Mouse (Mus musculus) lung, postnatal 25 days (tissue): ENCODE measurements around the gene Trak1.
A peak's percentile ranks its signal among the peaks of the same experiment; 100 is the strongest.

Experiments used
- DNase-seq: peaks from one replicate; pipeline ENCODE4 v3.0.0; 2022; ENCODE audit warnings: low spot score

Gene Trak1

DNA sequence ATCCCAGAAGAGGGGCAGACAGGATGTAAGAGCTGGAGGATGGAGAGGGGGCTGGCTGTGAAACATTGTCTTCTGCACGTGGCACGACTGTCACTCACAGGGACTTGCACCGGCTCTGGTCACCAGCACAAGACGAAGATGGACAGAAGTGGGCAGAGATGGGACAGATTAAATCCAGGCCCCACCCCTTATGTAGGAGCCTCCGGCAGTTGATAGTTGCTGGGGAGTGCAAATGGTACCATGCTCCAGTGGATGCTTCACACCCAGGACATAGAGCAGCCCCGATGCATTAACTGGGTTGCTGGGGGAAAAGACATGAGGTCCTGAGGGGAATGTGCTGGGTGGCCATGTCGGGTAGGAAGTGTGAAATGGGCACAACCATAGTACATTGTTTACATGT lies 2.1 kb upstream of the Trak1 start:
- DNase-seq: no peak

DNA sequence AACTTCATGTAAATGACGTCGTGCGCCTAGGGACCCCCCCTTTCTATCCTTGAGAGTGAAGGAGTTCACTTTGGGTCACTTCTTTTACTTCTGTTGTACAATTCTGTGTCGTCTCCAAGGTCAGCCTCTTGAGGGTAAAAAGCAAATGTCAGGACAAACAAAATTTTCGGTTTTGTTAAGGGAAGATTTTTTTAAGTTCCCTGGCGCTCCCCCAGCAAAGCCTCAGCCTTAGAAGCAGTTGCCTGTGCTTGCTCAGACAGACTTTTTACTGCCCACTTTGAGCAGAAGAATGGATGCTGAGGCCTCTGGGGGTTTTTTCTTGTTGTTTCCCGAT lies 730 bp downstream of the Trak1 start:
- no peak for DNase-seq

DNA sequence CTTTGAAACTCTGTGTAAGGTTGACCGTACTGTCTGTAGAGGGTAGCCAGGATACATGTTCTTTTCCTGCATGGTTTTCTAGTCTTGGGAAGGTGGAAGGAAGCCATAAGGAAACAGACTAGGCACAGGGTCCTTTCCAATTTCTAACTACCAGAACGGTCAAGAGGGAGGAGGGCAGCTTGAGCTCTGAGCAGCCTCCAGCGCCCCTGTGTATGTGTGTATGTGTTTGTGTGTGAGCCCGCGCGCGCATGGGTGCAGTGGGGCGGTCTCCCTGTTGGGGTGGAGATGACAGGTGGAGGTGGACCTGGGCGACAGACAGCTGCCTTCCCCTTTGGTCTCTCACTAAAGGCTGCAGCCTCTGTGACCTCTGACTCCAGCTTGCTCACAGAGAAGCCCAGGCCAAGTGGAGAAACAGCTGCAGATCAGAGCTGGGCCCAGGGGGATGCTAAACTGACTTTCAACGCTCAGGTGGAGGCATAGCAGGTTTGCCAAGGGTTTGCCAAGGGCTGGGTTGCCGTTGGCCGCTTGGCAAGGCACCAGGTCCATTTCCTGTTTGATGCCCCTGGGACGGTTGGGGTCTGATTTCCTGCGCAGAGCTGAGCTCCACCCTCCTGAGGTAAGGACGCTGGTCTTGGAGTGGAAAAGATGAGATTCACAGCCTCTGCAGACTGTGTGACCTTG lies 1.2 kb downstream of the Trak1 start:
- peak; percentile 54 for DNase-seq

DNA sequence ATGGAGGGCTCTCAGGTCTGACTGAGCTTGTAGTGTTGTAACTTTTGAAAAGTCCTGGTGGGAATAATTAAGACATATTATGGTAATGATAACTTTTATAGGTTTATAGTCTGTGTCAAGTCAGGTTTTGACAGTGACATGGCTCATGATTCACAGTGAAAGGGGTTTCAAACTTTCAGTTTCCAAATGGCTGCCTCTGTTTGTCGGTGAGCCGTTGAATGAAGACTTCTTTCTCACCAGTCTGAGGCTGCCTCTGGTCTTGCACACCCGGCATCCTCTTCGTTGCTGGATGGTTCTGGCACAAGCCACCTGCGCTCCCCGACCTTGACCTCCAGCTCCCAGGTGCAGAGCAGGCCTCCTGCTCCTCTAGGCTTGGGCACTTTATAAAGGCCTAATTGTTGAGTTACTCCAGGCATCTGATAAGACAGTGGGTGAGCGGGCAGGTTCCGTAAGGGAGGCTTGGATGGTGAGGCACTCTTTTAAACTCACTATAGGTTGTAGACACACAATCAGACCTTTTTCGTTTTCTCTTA lies 2.0 kb downstream of the Trak1 start:
- DNase-seq: no peak

DNA sequence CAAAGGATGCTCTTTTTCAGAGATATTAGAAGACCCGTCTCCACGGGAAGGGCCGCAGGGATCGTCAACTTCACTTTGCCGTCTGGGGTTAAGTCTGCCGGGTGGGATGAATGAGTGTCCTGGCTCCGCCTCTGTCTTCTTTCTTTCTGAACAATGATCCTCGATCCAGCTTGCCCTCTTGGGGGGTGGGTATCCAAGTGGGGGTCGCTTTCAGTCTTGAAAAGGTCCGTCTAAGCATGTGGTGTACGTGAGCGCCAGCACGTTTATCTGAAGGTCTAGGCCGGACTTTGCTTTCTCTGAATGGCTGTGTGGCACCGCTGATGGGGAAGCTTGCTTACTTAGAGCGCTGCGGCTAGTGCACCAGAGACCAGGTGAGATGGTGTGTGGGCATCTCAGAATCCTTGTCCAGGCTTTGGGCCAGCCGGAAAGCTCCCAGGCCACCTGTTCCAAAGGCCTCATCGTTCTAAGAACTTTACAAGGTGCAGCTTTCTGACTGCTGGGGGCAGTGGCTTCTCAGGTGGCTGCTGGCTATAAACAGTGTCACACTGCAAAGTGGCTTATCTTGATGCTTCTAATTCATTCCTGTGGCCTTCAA lies 2.8 kb downstream of the Trak1 start:
- DNase-seq: no peak

DNA sequence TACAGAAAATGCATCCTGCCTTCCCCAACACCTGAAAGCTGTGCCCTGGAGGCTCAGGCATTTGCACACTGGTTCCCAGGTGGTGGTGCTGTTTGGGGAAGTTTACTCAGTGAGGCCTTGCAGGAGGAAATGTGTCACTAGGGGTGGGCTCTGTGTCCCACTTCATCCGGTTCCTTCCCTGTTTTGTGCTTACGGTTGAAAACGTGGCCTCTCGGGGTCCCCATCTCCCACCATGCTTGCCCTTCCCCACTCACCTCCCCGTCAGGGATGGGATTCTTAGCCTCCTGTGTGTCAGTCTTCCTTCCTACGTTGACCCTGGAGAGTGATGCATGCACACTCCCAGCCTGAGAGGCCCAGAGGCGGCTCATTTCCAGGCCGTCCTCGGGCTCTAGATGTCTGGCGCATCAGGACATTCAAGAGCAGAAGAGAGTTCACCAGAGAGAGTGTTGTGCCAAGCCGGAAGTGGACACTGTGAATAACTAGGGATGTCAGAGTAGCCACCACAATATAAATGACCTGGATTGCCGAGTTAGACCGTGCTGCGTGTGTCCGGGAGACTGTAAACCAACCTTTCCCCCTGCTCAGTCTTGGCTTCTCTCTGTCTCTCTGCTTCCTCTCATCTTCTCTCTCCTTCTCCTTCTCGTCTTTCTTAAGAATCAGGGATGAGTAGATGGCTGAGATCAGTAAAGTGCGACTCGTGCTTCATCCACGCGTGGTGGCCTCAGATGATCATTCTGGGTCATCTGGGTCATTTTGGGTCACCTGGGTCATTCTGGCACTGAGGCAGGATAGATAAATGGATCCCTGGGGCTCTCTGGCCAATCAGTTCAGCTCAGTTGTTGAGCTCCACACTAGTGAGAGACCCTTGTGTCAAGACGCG lies 4.0 kb downstream of the Trak1 start:
- no peak for DNase-seq

DNA sequence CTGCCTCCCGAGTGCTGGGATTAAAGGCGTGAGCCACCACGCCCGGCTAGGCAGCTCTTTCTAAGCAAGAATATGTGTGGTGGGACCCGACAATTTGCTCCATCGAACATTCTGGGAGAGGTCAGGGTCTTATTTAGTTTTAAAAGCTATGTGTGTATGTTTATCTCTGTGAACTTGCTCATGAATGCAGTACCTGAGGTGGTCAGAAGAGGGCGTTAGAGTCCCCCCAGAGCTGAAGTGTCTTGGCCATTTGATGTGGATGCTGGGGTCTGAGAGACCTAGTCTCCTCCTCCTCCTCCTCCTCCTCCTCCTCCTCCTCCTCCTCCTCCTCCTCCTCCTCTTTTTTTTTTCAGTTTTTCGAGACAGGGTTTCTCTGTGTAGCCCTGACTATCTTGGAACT lies 5.2 kb downstream of the Trak1 start:
- no peak for DNase-seq

DNA sequence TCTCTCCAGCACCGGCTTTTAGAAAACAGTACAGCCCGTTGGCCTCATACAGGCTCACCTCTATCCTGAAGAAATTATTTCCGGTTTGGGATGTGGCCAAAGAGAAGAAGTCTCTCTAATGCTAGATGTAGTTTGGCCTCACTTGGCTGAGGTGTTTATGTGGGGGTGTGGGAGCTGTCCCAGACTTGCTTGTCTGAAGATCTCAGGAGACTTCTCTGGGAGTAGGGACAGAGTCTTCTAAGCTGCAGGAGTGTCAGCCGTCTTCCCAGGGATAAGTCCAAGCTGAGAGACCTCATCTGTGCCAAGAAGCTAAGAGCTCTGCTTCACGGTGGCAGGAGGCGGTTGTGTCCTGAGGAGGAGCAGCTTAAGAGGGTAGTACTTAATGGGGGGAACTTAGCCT lies 5.8 kb downstream of the Trak1 start:
- DNase-seq: no peak

DNA sequence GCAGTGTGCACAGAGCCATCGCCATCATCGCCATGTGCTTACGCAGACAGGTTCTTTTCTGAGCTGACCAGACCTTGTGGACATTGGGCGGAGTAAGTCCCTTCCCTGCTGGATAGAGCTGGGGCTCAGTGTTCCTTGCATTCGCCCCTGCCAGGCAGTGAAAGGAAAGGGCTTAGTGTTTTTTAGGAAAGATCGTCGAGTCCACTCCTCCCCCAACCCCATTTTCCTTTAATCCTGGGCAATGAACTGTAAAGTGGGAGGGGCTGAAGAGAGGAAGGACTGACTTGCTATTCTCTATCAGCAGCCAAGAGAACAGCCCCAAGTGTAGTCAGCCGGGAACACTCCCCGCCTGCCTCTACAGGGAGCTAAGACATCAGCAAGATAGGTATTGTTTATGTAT lies 6.4 kb downstream of the Trak1 start:
- no peak for DNase-seq

DNA sequence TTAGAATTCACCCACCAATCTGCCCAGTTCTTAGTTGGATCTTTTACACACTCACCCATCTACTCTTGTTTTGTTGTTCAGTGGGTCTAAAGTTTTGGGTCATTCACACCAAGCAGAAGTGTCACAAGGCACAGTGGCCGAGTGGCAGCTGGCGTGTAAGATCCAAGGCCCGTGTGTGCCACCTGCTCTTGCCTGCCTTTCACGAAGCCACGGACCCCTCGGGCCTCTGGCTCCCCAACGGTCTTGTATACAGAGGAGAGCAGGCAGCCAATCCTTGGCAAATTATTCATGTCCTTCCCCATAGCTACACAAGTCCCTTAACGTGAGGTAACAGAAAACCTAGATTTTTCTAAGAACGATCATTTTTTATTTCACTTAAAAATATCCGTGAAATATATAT lies 7.2 kb downstream of the Trak1 start:
- no peak for DNase-seq

DNA sequence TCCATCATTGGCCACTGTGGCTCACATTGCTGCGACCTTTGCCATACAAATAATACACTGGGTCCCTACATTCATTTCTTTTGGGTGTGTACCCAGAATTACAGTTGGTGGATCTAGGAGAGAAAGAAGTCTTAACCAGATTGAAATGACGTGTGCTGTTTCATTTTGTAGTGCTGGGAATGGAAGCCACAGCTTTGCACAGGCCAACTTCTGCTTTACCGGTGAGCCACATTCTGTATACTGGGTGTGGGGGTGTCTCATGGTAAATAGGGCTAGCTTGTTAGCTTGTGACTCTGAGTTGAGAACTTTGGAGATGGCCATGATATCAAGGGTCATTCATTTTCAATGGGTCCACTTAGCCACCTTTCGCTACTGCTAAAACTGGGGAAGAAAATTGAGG lies 8.2 kb downstream of the Trak1 start:
- no peak for DNase-seq

DNA sequence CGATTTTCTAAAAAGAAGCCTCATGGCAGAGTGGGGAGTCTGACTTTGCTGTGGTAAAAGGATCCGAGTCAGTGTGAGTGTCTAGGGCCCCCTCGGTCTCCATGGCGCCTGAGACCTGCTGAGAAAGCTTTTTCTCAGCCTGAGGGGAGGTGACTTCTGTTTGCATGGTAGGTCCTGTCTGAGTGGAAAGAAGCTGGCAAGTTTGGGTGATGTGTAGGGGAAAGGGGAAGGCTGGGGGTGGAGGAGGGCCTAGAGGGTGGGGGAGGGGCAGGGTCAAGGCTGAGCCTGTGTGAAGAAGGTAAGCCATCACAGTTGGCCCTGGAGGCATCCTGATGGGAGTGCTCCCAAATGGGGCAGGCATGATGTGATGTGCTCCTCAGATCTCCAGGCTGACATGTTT lies 12.0 kb downstream of the Trak1 start:
- no peak for DNase-seq

DNA sequence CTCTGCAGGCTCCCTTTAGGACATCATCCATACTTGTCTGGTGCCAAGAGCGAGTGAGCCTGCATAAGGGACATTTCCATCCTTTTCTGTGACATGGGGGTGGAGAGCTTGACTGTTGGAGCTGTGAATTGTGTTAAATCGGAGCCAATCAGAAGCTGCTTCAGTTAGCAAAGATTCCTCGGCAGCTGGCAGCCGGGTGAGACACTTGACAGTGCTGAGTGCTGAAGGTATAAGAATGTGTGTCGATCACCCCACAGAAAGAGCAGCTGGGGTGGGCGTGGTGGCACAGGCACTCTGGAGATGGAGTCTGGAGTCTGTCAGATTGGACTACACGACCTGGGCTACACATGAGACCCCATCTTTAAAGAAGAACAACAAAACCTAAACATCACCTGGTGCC lies 13.2 kb downstream of the Trak1 start:
- no peak for DNase-seq

DNA sequence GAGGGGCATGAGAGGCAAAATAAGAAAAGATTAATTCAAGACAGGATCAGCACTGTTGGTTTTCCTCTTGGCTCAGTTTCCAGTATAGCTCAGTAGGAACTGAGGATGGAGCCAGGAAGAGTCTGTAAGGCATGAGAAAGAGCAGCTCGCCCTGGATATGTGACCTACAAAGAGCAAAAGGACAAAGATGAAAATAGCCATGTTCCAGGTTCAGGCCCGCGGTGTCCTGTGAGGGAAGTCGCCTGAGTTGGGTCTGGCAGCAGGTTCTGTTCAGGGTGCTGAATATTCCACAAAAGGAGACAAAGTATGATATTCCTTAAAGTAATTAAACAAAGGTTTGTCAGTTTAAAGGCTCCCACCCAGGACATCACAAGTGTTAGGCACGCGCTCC lies 14.5 kb downstream of the Trak1 start:
- DNase-seq: no peak

DNA sequence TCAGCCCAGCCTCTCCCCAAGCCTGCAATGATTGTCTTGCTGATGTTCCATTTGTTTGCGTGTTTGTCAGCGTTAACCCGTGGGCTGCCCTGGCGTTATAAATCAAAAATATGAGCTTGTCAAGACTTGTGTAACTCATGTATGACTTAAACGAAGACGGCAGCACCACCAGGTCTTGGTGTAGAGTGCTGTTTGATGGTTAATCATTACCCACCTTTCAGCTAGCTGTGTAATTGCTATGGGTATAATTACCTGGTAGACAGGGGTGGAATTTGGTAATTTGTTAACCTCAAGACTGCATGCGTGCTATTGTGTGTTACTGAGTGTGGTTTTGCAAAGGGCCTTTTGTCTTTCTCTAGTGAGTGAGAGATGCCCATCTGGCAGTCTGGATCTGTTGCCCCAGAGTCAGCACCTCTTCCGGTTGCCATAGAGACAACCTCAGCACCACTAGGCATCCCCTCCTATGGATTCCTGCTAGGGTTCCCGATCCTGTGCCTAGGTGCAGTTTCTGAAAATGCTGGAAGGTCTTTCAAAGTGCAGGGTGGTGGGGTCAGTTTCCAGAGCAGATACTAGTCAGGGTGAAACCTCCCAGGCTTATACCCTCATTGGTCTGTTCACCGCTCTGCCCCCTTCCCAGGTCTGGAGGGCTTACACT lies 15.1 kb downstream of the Trak1 start:
- DNase-seq: no peak

DNA sequence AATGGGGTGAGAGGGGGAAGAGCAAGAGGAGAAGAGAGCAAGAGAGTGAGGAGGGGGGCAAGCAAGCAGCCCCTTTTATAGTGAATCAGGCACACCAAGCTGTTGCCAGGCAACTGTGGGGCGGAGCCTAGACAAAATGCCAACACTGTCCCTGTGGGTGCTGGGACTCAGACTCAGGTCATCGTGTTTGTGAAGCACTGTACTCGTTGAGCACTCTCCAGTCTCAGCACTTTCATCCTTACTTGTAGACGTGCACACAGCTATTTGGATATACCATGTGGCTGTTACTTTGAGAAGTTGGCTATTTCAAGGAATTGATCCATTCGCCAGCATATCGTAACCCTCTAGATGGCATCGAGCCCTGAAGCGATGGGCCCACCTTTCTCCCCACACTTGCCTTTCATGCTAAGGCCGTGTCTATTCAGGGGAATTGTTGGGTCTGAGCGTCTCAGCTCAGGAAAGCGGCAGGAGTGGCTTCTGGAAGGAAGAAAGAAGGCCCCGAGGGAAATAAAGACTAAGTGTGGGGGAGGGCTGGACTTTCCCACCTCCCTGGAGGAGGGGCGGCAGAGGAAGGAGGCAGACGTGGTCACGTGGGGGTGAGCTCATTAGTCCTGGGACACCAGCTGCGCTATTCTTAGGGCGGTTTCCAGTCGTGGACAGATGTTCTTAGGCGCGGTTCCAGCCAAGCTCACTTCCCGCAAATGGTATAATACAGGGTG lies 16.5 kb downstream of the Trak1 start:
- DNase-seq: peak; percentile 92

DNA sequence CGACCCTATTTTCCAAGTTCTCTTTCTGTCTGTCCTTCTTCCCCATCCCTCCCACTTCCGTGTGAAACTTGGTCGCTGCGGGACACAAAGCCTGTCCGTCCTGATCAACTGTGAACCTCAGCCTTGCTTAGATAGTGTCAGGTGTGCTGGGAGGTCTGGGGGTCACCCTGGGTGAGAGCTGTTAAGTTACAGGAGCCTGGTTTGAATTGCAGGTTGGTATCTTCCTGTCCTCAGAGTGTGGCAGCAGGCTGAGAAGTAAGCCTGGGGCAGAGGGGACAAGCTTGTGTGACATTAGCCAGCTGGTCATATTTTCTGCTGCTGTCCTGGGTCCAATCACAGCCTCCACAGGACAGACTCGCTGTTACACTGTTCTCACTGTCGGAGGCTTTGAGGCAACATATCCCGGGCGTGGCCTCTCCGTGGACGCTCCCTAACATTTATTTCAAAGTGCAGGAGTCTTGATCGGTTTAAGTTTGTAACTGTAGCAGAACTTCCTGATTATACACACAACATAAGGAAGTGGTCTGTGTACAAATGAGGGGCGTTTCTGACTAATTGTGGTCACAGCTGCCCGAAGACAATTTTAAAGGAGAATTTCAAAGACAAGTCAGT lies 17.3 kb downstream of the Trak1 start:
- peak; percentile 82 for DNase-seq

DNA sequence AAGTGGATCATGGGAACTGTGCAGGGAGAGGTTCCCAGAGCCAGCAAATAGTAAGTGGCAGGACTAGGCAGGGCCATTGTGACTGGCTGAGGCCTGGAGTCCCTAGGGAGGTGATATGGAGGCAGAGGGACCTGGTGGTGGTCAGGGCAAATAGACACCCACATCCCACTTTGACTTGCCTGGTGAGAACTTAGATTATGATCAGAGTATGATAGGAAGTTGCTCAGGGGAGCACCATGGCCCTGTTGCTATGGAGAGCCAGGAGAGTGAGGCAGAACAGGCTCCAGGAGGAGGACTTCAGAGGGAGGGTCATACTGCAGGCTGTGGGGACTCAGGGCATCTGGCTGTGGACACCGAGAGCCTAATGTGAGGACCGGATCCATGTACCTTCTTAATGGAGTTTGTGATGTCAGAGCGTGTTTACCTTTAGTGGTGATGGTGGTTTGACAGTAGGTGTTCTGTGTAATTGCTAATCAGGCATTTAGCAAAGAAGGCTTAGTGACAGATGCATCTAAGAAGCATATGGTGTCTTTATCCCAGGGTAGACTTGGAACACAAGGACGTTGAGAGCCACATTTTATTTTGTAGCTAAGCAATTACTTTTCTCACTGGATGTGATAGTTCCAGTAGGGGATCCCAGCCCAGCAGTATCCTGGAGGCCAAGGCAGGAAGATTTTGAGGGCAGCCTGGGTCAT lies 18.7 kb downstream of the Trak1 start:
- no peak for DNase-seq

DNA sequence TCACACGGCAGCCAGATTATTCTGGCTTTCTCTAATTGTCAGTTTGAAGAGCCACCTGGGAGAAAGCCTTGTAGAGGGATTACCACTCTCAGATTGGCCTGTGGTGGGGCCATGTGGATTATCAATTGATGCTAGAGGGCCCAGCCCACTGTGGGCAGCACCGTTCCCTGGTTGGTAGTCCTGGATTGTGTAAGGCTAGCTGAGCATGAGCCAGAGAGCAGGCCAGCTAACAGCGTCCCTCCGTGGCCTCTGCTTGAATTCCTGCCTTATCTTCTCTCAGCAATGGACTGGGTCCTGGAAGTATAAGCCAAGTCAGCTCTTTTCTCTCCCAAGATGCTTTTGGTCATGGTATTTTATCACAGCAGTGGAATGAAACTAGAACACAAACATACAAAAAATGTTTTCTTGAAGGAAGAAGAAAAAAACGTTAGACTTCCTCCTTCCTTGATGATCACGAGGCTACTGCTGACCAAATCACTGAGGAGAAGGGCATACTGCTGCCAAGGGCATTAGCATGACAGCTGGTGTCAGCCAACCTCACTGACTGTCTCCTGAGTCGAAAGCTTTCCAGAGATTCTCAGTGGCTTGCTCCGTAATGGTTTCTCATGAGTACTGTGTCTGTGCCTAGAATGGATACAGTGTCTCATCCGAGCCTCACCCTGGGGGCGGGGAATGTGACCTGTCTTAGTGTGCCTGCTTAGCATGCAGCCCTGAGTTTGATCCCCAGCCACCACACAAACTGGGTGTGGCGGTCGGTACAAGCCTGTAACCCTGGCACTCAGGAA lies 19.5 kb downstream of the Trak1 start:
- peak; percentile 62 for DNase-seq

DNA sequence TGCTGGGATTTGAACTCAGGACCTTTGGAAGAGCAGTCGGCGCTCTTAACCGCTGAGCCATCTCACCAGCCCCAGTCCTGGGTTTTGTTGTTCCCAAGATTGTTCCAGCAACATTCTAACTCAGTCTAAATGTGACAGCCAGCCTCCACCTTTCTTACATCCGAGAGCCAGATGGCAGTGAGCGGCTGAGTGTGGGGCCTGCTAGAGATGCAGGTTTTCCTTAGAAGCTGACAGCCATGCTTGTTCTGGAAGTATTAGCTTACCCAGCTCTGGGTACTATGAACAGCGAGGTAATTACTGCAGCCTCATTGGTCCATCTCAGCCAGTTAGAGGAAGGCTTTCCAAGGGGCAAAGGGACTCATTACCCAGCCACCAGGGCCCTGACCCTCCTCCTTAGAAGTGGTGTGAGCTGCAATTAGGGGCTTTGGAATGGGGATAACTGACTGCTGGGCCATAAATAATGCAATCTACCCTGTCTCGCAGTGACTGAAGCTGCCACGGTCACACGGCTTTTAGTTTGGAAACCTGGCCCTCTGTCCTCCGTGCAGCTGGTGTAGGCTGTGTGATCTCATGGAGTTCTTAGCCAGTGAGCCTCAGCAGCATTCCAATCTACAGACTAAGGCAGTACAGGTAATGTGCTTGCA lies 22.1 kb downstream of the Trak1 start:
- DNase-seq: no peak
